Mouse (Mus musculus) hindbrain, embryonic 13.5 days (tissue): ENCODE measurements at regions not wholly inside any gene's neighbourhood (a gene's known extent, or its start where the extent isn't known, plus 50 kb on each side); places are given as distances from the start of the nearest gene placed in this dataset.

ENCODE experiments used
- ATAC-seq: fragments of 200-750 bp; cut with Nextera tagmentation; 2 replicates; pipeline ENCODE4 v1.8.0; 2017; ENCODE audit warnings: moderate TSS enrichment; ENCODE audit not compliant: low FRiP score
- H3K27ac ChIP-seq: fragments of 300-500 bp; sonication (generic); 2 replicates; pipeline ENCODE4 v1.5.1; 2015; ENCODE audit warnings: inconsistent platforms, mild to moderate bottlenecking, moderate library complexity
- H3K27me3 ChIP-seq: fragments of 300-500 bp; sonication (generic); 2 replicates; pipeline ENCODE4 v1.6.1; 2015; ENCODE audit warnings: mild to moderate bottlenecking, inconsistent platforms
- H3K36me3 ChIP-seq: fragments of 300-500 bp; sonication (generic); 2 replicates; pipeline ENCODE4 v1.6.1; 2015; ENCODE audit warnings: mild to moderate bottlenecking, inconsistent platforms
- H3K4me1 ChIP-seq: fragments of 300-500 bp; sonication (generic); replicated peaks from 2 replicates; pipeline ENCODE4 v1.6.1; 2015; ENCODE audit warnings: inconsistent platforms
- H3K4me2 ChIP-seq: fragments of 300-500 bp; sonication (generic); 2 replicates; pipeline ENCODE4 v1.6.1; 2015; ENCODE audit warnings: inconsistent platforms, mild to moderate bottlenecking, moderate library complexity
- H3K4me3 ChIP-seq: fragments of 300-500 bp; sonication (generic); 2 replicates; pipeline ENCODE4 v1.5.1; 2015; ENCODE audit warnings: mild to moderate bottlenecking, inconsistent platforms
- H3K9ac ChIP-seq: fragments of 300-500 bp; sonication (generic); 2 replicates; pipeline ENCODE4 v1.6.1; 2015; ENCODE audit warnings: mild to moderate bottlenecking, inconsistent platforms
- H3K9me3 ChIP-seq: fragments of 300-500 bp; sonication (generic); 2 replicates; pipeline ENCODE4 v1.6.1; 2016; ENCODE audit warnings: inconsistent platforms
- WGBS: fragments of 180-500 bp; shearing (Covaris S2); methylation state at CpG from one replicate; pipeline ENCODE4 v1.1.7; 2015; 5-methylcytosine and 5-hydroxymethylcytosine counted together

GRCm38 (mm10) chr15:62206502-62206902, 1283.7 kb upstream of the A1bg start:
- no peak overlapping the region for H3K4me3 ChIP-seq
- ATAC-seq = no peak
- no peak overlapping the region for H3K27ac ChIP-seq
- H3K27me3 ChIP-seq = no peaks in the 10 kb centered on the region
- peaks cover 3% of the 10 kb centered on the region; the same call in 1 of the 2 replicates for H3K9me3 ChIP-seq
- H3K9ac ChIP-seq = no peak overlapping the region
- H3K4me1 ChIP-seq = no peaks in the 10 kb centered on the region; the same call in 1 of the 2 replicates
- no peaks in the 10 kb centered on the region for H3K36me3 ChIP-seq
- WGBS = 69% methylated on average over 4 of the region's 4 CpGs
- no peak overlapping the region for H3K4me2 ChIP-seq

GRCm38 (mm10) chr15:62203951-62204905, 1281.4 kb upstream of the A1bg start:
- 78% methylated on average over 18 of the region's 18 CpGs for WGBS
- H3K27me3 ChIP-seq = no peaks in the 10 kb centered on the region
- H3K4me3 ChIP-seq = no peak overlapping the region
- no peak overlapping the region for H3K27ac ChIP-seq
- no peaks in the 10 kb centered on the region for H3K36me3 ChIP-seq
- H3K4me2 ChIP-seq = no peak overlapping the region
- no peak for ATAC-seq
- H3K4me1 ChIP-seq = no peaks in the 10 kb centered on the region
- H3K9ac ChIP-seq = no peak overlapping the region
- H3K9me3 ChIP-seq = peaks cover 3% of the 10 kb centered on the region; the same call in 1 of the 2 replicates

- WGBS = 87% methylated on average over 10 of the region's 10 CpGs
- no peak for ATAC-seq
These were observed 1280.1 kb upstream of the A1bg start for GRCm38 (mm10) chr15:62202781-62203375.

GRCm38 (mm10) chr15:62198721-62199120, 1275.9 kb upstream of the A1bg start:
- Histone ChIP-seq H3K4me3 (no peak overlapping the region), H3K27ac (no peak overlapping the region), H3K27me3 (no peaks in the 10 kb centered on the region), H3K36me3 (no peaks in the 10 kb centered on the region), H3K4me2 (no peak overlapping the region), H3K9ac (no peak overlapping the region), H3K4me1 (no peaks in the 10 kb centered on the region), H3K9me3 (peaks cover 3% of the 10 kb centered on the region; the same call in 1 of the 2 replicates)
- no peak for ATAC-seq
- 94% methylated on average over 6 of the region's 6 CpGs for WGBS

More at GRCm38 (mm10) chr15:62202781-62203375, 1280.1 kb upstream of the A1bg start:
- Histone ChIP-seq H3K4me3 (no peak overlapping the region), H3K27me3 (no peaks in the 10 kb centered on the region), H3K4me1 (no peaks in the 10 kb centered on the region), H3K36me3 (no peaks in the 10 kb centered on the region), H3K27ac (no peak overlapping the region), H3K9ac (no peak overlapping the region), H3K4me2 (no peak overlapping the region), H3K9me3 (peaks cover 3% of the 10 kb centered on the region; the same call in 1 of the 2 replicates)

- no peaks in the 10 kb centered on the region for H3K4me1 ChIP-seq
- H3K27me3 ChIP-seq = no peaks in the 10 kb centered on the region
- no peak overlapping the region for H3K27ac ChIP-seq
- no peak for ATAC-seq
- H3K4me3 ChIP-seq = no peak overlapping the region
- WGBS = 92% methylated on average over 4 of the region's 4 CpGs
- H3K9me3 ChIP-seq = peaks cover 3% of the 10 kb centered on the region; the same call in 1 of the 2 replicates
- no peak overlapping the region for H3K9ac ChIP-seq
- no peaks in the 10 kb centered on the region for H3K36me3 ChIP-seq
- no peak overlapping the region for H3K4me2 ChIP-seq
These were observed 1275.4 kb upstream of the A1bg start for GRCm38 (mm10) chr15:62198194-62198593.

- Histone ChIP-seq H3K4me1 (no peaks in the 10 kb centered on the region), H3K27me3 (no peaks in the 10 kb centered on the region), H3K27ac (no peak overlapping the region), H3K4me3 (no peak overlapping the region), H3K4me2 (no peak overlapping the region), H3K36me3 (no peaks in the 10 kb centered on the region), H3K9ac (no peak overlapping the region), H3K9me3 (no peaks in the 10 kb centered on the region)
- 62% methylated on average over 5 of the region's 5 CpGs for WGBS
- ATAC-seq = no peak
These were observed 1272.6 kb upstream of the A1bg start for GRCm38 (mm10) chr15:62195440-62195839.

- 84% methylated on average over 1 of the region's 1 CpGs for WGBS
- ATAC-seq = no peak
- no peaks in the 10 kb centered on the region for H3K9me3 ChIP-seq
These were observed 1269.9 kb upstream of the A1bg start for GRCm38 (mm10) chr15:62192706-62193105.

GRCm38 (mm10) chr15:62191641-62192040, 1268.8 kb upstream of the A1bg start:
- no peak for ATAC-seq
- no peak overlapping the region for H3K27ac ChIP-seq
- 92% methylated on average over 1 of the region's 1 CpGs for WGBS
- no peaks in the 10 kb centered on the region for H3K27me3 ChIP-seq
- H3K4me3 ChIP-seq = no peak overlapping the region
- H3K9ac ChIP-seq = no peak overlapping the region
- H3K9me3 ChIP-seq = no peaks in the 10 kb centered on the region
- no peaks in the 10 kb centered on the region for H3K4me1 ChIP-seq
- no peaks in the 10 kb centered on the region for H3K36me3 ChIP-seq
- no peak overlapping the region for H3K4me2 ChIP-seq

More at GRCm38 (mm10) chr15:62192706-62193105, 1269.9 kb upstream of the A1bg start:
- H3K36me3 ChIP-seq = no peaks in the 10 kb centered on the region
- H3K27ac ChIP-seq = no peak overlapping the region
- H3K9ac ChIP-seq = no peak overlapping the region
- H3K4me3 ChIP-seq = no peak overlapping the region
- H3K4me2 ChIP-seq = no peak overlapping the region
- H3K4me1 ChIP-seq = no peaks in the 10 kb centered on the region
- H3K27me3 ChIP-seq = no peaks in the 10 kb centered on the region

- Histone ChIP-seq H3K4me1 (no peaks in the 10 kb centered on the region), H3K4me3 (no peak overlapping the region), H3K9ac (no peak overlapping the region), H3K4me2 (no peak overlapping the region), H3K27ac (no peak overlapping the region), H3K27me3 (no peaks in the 10 kb centered on the region), H3K9me3 (no peaks in the 10 kb centered on the region), H3K36me3 (no peaks in the 10 kb centered on the region)
- WGBS = 93% methylated on average over 5 of the region's 5 CpGs
- ATAC-seq = no peak
These were observed 1268.3 kb upstream of the A1bg start for GRCm38 (mm10) chr15:62190977-62191614.

- no peak overlapping the region for H3K4me2 ChIP-seq
- ATAC-seq = no peak
- no peak overlapping the region for H3K9ac ChIP-seq
- H3K27me3 ChIP-seq = no peaks in the 10 kb centered on the region
- WGBS = 87% methylated on average over 5 of the region's 5 CpGs
- no peak overlapping the region for H3K27ac ChIP-seq
- H3K36me3 ChIP-seq = no peaks in the 10 kb centered on the region
- no peak overlapping the region for H3K4me3 ChIP-seq
- no peaks in the 10 kb centered on the region for H3K4me1 ChIP-seq
- H3K9me3 ChIP-seq = no peaks in the 10 kb centered on the region
These were observed 1267.6 kb upstream of the A1bg start for GRCm38 (mm10) chr15:62190224-62190910.

- H3K9ac ChIP-seq = no peak overlapping the region
- no peaks in the 10 kb centered on the region for H3K36me3 ChIP-seq
- ATAC-seq = no peak
- H3K9me3 ChIP-seq = no peaks in the 10 kb centered on the region
- no peaks in the 10 kb centered on the region for H3K4me1 ChIP-seq
- 95% methylated on average over 14 of the region's 14 CpGs for WGBS
- H3K27ac ChIP-seq = no peak overlapping the region
- no peak overlapping the region for H3K4me2 ChIP-seq
- no peak overlapping the region for H3K4me3 ChIP-seq
- no peaks in the 10 kb centered on the region for H3K27me3 ChIP-seq
These were observed 1266.9 kb upstream of the A1bg start for GRCm38 (mm10) chr15:62189565-62190181.
